Mouse (Mus musculus): ENCODE data around the gene Lfng. TPM values are rescaled to one million over a fixed set of nuclear protein-coding genes. Genes with fewer than 3 reads are reported as not detected.
A peak's percentile ranks its signal among the peaks of the same experiment; 100 is the strongest.

The Lfng gene
- 22.9 and 27.1 TPM in 2 replicates for polyA plus RNA-seq (2015; fragmentation: Nextera tagmentation; extraction: Ambion mirVana)

GRCm38 (mm10) chr5:140607001-140607835, at the start of gene Lfng:
TSS of gene Lfng (plus strand) at chr5:140607320.
- peak within 1 kb of the TSS; percentile 86 for H3K4me2 ChIP-seq
- H3K9ac ChIP-seq = peak within 1 kb of the TSS; percentile 83
- peak within 1 kb of the TSS; percentile 55 for H3K4me3 ChIP-seq
- peaks cover 70% of the 10 kb centered on the region for H3K4me1 ChIP-seq (replicated peaks)
- H3K27me3 ChIP-seq = peaks cover 52% of the 10 kb centered on the region
- H3K27ac ChIP-seq = peak within 1 kb of the TSS; percentile 92
- WGBS = under 1% methylated on average over 91 of the region's 91 CpGs
- no peaks in the 10 kb centered on the region for H3K36me3 ChIP-seq
- ATAC-seq (ENCODE audit: low FRiP score) = peak; percentile 46
- H3K9me3 ChIP-seq = no peaks in the 10 kb centered on the region

GRCm38 (mm10) chr5:140562601-140563000, 44.5 kb upstream of the Lfng start:
- H3K9me3 ChIP-seq = no peaks in the 10 kb centered on the region
- no peak overlapping the region for H3K27ac ChIP-seq
- H3K9ac ChIP-seq = no peak overlapping the region
- H3K4me2 ChIP-seq = no peak overlapping the region
- WGBS = 86% methylated on average over 9 of the region's 9 CpGs
- peaks cover 20% of the 10 kb centered on the region for H3K4me1 ChIP-seq (replicated peaks)
- ATAC-seq (ENCODE audit: low FRiP score) = no peak
- 0 out of 2 replicates have a peak, but pooled peaks cover 5% of the 10 kb centered on the region for H3K27me3 ChIP-seq
- no peaks in the 10 kb centered on the region for H3K36me3 ChIP-seq
- H3K4me3 ChIP-seq = no peak overlapping the region

- Histone ChIP-seq H3K36me3 (no peaks in the 10 kb centered on the region), H3K4me3 (no peak within 1 kb of the TSS), H3K9me3 (no peaks in the 10 kb centered on the region), H3K9ac (no peak within 1 kb of the TSS), H3K4me2 (no peak within 1 kb of the TSS), H3K27me3 (0 out of 2 replicates have a peak, but pooled peaks cover 5% of the 10 kb centered on the region), H3K27ac (no peak within 1 kb of the TSS), H3K4me1 (replicated peaks) (peaks cover 28% of the 10 kb centered on the region)
- WGBS = 78% methylated on average over 4 of the region's 4 CpGs
- ATAC-seq (ENCODE audit: low FRiP score) = no peak
Measured at GRCm38 (mm10) chr5:140564896-140565295, 42.2 kb upstream of the Lfng start, which contains the start of gene Grifin. TSS of gene Grifin (minus strand) at chr5:140565071.

GRCm38 (mm10) chr5:140565451-140565850, 41.7 kb upstream of the Lfng start:
- Histone ChIP-seq H3K27ac (no peak overlapping the region), H3K4me3 (no peak overlapping the region), H3K27me3 (0 out of 2 replicates have a peak, but pooled peaks cover 5% of the 10 kb centered on the region), H3K4me1 (replicated peaks) (peaks cover 28% of the 10 kb centered on the region), H3K9ac (no peak overlapping the region), H3K4me2 (no peak overlapping the region), H3K9me3 (no peaks in the 10 kb centered on the region), H3K36me3 (no peaks in the 10 kb centered on the region)
- peak; percentile 35; the same call in 1 of the 2 replicates for ATAC-seq (ENCODE audit: low FRiP score)
- 37% methylated on average over 5 of the region's 5 CpGs for WGBS

- H3K36me3 ChIP-seq = no peaks in the 10 kb centered on the region
- peak; percentile 53; the same call in 1 of the 2 replicates for ATAC-seq (ENCODE audit: low FRiP score)
- H3K4me2 ChIP-seq = no peak overlapping the region
- 0 out of 2 replicates have a peak, but pooled peaks cover 5% of the 10 kb centered on the region for H3K27me3 ChIP-seq
- H3K9me3 ChIP-seq = no peaks in the 10 kb centered on the region
- 47% methylated on average over 6 of the region's 6 CpGs for WGBS
- no peak overlapping the region for H3K9ac ChIP-seq
- H3K27ac ChIP-seq = no peak overlapping the region
- peaks cover 28% of the 10 kb centered on the region for H3K4me1 ChIP-seq (replicated peaks)
- no peak overlapping the region for H3K4me3 ChIP-seq
Measured at GRCm38 (mm10) chr5:140565856-140566255, 41.3 kb upstream of the Lfng start.

GRCm38 (mm10) chr5:140566271-140566670, 40.8 kb upstream of the Lfng start:
- 74% methylated on average over 4 of the region's 4 CpGs for WGBS

GRCm38 (mm10) chr5:140567321-140567720, 39.8 kb upstream of the Lfng start:
- Histone ChIP-seq H3K27me3 (0 out of 2 replicates have a peak, but pooled peaks cover 5% of the 10 kb centered on the region), H3K4me1 (replicated peaks) (peaks cover 32% of the 10 kb centered on the region), H3K9ac (no peak overlapping the region), H3K4me2 (no peak overlapping the region), H3K9me3 (no peaks in the 10 kb centered on the region), H3K27ac (no peak overlapping the region), H3K36me3 (no peaks in the 10 kb centered on the region), H3K4me3 (no peak overlapping the region)
- WGBS = 65% methylated on average over 11 of the region's 11 CpGs
- no peak for ATAC-seq (ENCODE audit: low FRiP score)

More at GRCm38 (mm10) chr5:140566271-140566670, 40.8 kb upstream of the Lfng start:
- no peak overlapping the region for H3K4me2 ChIP-seq
- H3K27ac ChIP-seq = no peak overlapping the region
- H3K36me3 ChIP-seq = no peaks in the 10 kb centered on the region
- H3K9me3 ChIP-seq = no peaks in the 10 kb centered on the region
- 0 out of 2 replicates have a peak, but pooled peaks cover 5% of the 10 kb centered on the region for H3K27me3 ChIP-seq
- H3K4me3 ChIP-seq = no peak overlapping the region
- H3K9ac ChIP-seq = no peak overlapping the region
- peaks cover 28% of the 10 kb centered on the region for H3K4me1 ChIP-seq (replicated peaks)
- ATAC-seq (ENCODE audit: low FRiP score) = no peak

- no peaks in the 10 kb centered on the region for H3K9me3 ChIP-seq
- no peak overlapping the region for H3K4me3 ChIP-seq
- H3K4me1 ChIP-seq (replicated peaks) = peaks cover 32% of the 10 kb centered on the region
- H3K4me2 ChIP-seq = no peak overlapping the region
- no peak for ATAC-seq (ENCODE audit: low FRiP score)
- WGBS = 92% methylated on average over 5 of the region's 5 CpGs
- H3K27ac ChIP-seq = no peak overlapping the region
- 0 out of 2 replicates have a peak, but pooled peaks cover 5% of the 10 kb centered on the region for H3K27me3 ChIP-seq
- no peak overlapping the region for H3K9ac ChIP-seq
- H3K36me3 ChIP-seq = no peaks in the 10 kb centered on the region
Measured at GRCm38 (mm10) chr5:140567751-140568150, 39.4 kb upstream of the Lfng start.

- no peak overlapping the region for H3K9ac ChIP-seq
- no peaks in the 10 kb centered on the region for H3K36me3 ChIP-seq
- H3K4me1 ChIP-seq (replicated peaks) = peaks cover 32% of the 10 kb centered on the region
- H3K4me3 ChIP-seq = no peak overlapping the region
- ATAC-seq (ENCODE audit: low FRiP score) = peak; percentile 11; the same call in 1 of the 2 replicates
- H3K9me3 ChIP-seq = no peaks in the 10 kb centered on the region
- 0 out of 2 replicates have a peak, but pooled peaks cover 5% of the 10 kb centered on the region for H3K27me3 ChIP-seq
- H3K27ac ChIP-seq = no peak overlapping the region
- WGBS = 57% methylated on average over 10 of the region's 10 CpGs
- H3K4me2 ChIP-seq = no peak overlapping the region
Measured at GRCm38 (mm10) chr5:140568321-140568970, 38.7 kb upstream of the Lfng start.

- H3K27ac ChIP-seq = no peak overlapping the region
- H3K4me3 ChIP-seq = no peak overlapping the region
- H3K9me3 ChIP-seq = no peaks in the 10 kb centered on the region
- WGBS = 80% methylated on average over 16 of the region's 16 CpGs
- H3K4me1 ChIP-seq (replicated peaks) = peaks cover 32% of the 10 kb centered on the region
- H3K27me3 ChIP-seq = 0 out of 2 replicates have a peak, but pooled peaks cover 5% of the 10 kb centered on the region
- no peak for ATAC-seq (ENCODE audit: low FRiP score)
- H3K36me3 ChIP-seq = no peaks in the 10 kb centered on the region
- no peak overlapping the region for H3K4me2 ChIP-seq
- H3K9ac ChIP-seq = no peak overlapping the region
Measured at GRCm38 (mm10) chr5:140569032-140569595, 38.0 kb upstream of the Lfng start.

GRCm38 (mm10) chr5:140570223-140570870, 36.8 kb upstream of the Lfng start:
- no peak for ATAC-seq (ENCODE audit: low FRiP score)
- Histone ChIP-seq H3K9me3 (no peaks in the 10 kb centered on the region), H3K36me3 (no peaks in the 10 kb centered on the region), H3K27ac (no peak overlapping the region), H3K4me3 (no peak overlapping the region), H3K4me1 (replicated peaks) (peaks cover 26% of the 10 kb centered on the region), H3K27me3 (0 out of 2 replicates have a peak, but pooled peaks cover 5% of the 10 kb centered on the region), H3K4me2 (no peak overlapping the region), H3K9ac (no peak overlapping the region)
- WGBS = 85% methylated on average over 13 of the region's 13 CpGs

Data from hindbrain, embryonic 13.5 days (tissue).